Mouse (Mus musculus) kidney, embryonic 16.5 days (tissue): ENCODE results near the gene Ercc8. TPM values are rescaled to one million over a fixed set of nuclear protein-coding genes. Genes with fewer than 3 reads are reported as not detected.

ENCODE experiments used
- polyA plus RNA-seq: library from polyadenylated mRNA; unstranded; fragments of >200 nt; fragmentation: Nextera tagmentation; extraction: Ambion mirVana; gene quantifications from 2 replicates; pipeline ENCODE4 v1.2.1, GENCODE M21; 2015

The Ercc8 gene
- polyA plus RNA-seq, 1 experiment from 2014 or later, result 15.4 TPM

Other genes with a start within 250 kb of the Ercc8 start
- gene Smim15, start 114.3 kb upstream of the Ercc8 start, polyA plus RNA-seq, result 80.5 and 84.7 TPM in 2 replicates
- 72.0 and 72.6 TPM in 2 replicates for gene Ndufaf2, start 108 bp upstream of the Ercc8 start, polyA plus RNA-seq
- gene Elovl7, start 55.7 kb downstream of the Ercc8 start, polyA plus RNA-seq, result 20.5 and 22.0 TPM in 2 replicates
- gene Depdc1b, start 157.6 kb downstream of the Ercc8 start, polyA plus RNA-seq, result 12.7 and 15.1 TPM in 2 replicates